Mouse (Mus musculus) ES-Bruce4 (cell line): ENCODE results near the gene Adgrg6. TPM values are rescaled to one million over a fixed set of nuclear protein-coding genes. Genes with fewer than 3 reads are reported as not detected.

ENCODE experiments used
- H3K27ac ChIP-seq: 2 replicates; pipeline ENCODE4 v1.5.1; 2012; ENCODE audit warnings: low read length, inconsistent platforms; ENCODE audit not compliant: insufficient read depth
- H3K27me3 ChIP-seq: 2 replicates; pipeline ENCODE4 v1.6.1; 2012; ENCODE audit warnings: mild to moderate bottlenecking, low read length, inconsistent platforms; ENCODE audit not compliant: control insufficient read depth, poor library complexity, insufficient read depth, severe bottlenecking
- H3K36me3 ChIP-seq: 2 replicates; pipeline ENCODE4 v1.6.1; 2012; ENCODE audit warnings: inconsistent platforms, mild to moderate bottlenecking, low read length, moderate library complexity; ENCODE audit not compliant: control insufficient read depth, poor library complexity, insufficient read depth, severe bottlenecking
- H3K4me1 ChIP-seq: one replicate; pipeline ENCODE4 v1.8.1; 2011; ENCODE audit warnings: low read length; ENCODE audit not compliant: control insufficient read depth, insufficient read depth
- H3K4me3 ChIP-seq: 2 replicates; pipeline ENCODE4 v1.5.1; 2011; ENCODE audit warnings: low read depth, mild to moderate bottlenecking, low read length
- H3K9ac ChIP-seq: 2 replicates; pipeline ENCODE4 v1.6.1; 2012; ENCODE audit warnings: low read depth, mild to moderate bottlenecking, inconsistent platforms; ENCODE audit not compliant: poor library complexity, severe bottlenecking
- H3K9me3 ChIP-seq: replicated peaks from 2 replicates; pipeline ENCODE4 v1.6.1; 2012; ENCODE audit warnings: mild to moderate bottlenecking, low read length, inconsistent platforms; ENCODE audit not compliant: control insufficient read depth, poor library complexity, insufficient read depth, severe bottlenecking
- CTCF ChIP-seq: IDR thresholded peaks from one replicate; pipeline ENCODE4 v1.8.1; 2011; ENCODE audit warnings: low read depth, low read length
- EP300 ChIP-seq: IDR thresholded peaks from 2 replicates; pipeline ENCODE4 v1.6.1; 2011; ENCODE audit warnings: low read depth, low read length; ENCODE audit not compliant: insufficient read depth
- POLR2A ChIP-seq: IDR thresholded peaks from one replicate; pipeline ENCODE4 v1.8.1; 2011; ENCODE audit warnings: low read length; ENCODE audit not compliant: insufficient read depth
- polyA plus RNA-seq: library from polyadenylated mRNA; stranded (reverse); fragments of >200 nt; gene quantifications from 2 replicates; pipeline ENCODE4 v1.2.4, GENCODE M21; 2011; ENCODE audit warnings: low read depth; ENCODE audit not compliant: missing spikeins, insufficient read depth, insufficient read length

Adgrg6 gene
- polyA plus RNA-seq, 1 experiment, result 1.8 TPM

DNA sequence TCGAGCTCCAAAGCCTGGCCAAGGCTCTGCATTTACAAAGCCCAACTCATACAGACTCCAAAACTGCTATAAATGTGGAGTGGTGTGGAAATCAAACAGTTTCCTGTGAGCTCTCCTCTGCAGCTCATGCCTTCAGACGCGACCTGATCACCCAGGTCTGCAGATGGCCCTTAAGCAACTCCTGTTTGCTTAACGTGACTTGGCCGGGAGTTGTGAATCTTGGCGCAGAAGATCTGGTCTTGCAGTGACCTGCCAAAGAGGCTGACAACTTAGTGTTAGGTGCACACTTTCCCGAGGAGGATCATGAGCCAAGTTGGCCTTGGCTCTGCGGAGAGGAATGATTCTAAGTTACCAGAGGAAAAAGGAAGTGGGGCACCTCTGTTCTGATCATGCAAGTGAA is 143.7 kb downstream of the Adgrg6 start:
- TF ChIP-seq EP300, result no peak
- no peak for TF ChIP-seq POLR2A
- TF ChIP-seq CTCF, result no peak
- no peak overlapping the region for H3K4me3 ChIP-seq
- no peaks in the 10 kb centered on the region for H3K27me3 ChIP-seq
- no peak overlapping the region for H3K9ac ChIP-seq
- no peaks in the 10 kb centered on the region for H3K9me3 ChIP-seq
- H3K36me3 ChIP-seq, result no peaks in the 10 kb centered on the region
- H3K27ac ChIP-seq, result no peak overlapping the region
- H3K4me1 ChIP-seq, result no peaks in the 10 kb centered on the region

DNA sequence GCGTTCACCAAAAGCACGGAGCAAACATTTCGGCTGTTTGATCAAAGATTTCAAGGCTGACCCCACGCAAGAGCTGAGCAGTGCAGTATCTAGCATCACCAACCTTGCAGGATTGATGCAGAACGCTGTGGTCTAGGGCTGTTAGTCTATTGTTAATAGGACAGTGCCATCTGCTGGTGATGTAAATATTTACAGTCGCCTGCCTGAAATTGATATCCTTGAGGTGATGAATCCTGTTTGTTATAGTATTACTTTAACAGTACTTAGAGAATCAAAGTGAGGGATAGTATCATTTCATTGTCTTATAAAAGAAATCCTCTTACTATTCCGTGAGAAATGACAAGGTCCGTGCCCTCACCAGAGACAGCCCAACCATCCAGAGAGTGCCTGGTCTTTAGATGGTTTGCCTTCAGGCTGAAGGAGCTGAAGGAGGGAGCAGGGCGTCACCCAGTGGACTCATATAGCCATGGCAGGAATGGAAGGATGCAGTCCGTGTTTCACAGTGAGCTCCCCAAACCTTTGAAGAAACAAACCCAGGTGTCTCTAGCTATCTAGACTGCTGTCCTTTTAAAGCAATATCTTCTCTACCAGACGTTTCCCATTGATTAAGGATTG is 154.3 kb downstream of the Adgrg6 start:
- Histone ChIP-seq H3K9ac (no peak overlapping the region), H3K4me3 (no peak overlapping the region), H3K27me3 (no peaks in the 10 kb centered on the region), H3K36me3 (no peaks in the 10 kb centered on the region), H3K4me1 (no peaks in the 10 kb centered on the region), H3K9me3 (no peaks in the 10 kb centered on the region), H3K27ac (no peak overlapping the region)
- TF ChIP-seq EP300, result no peak
- TF ChIP-seq CTCF, result peak; percentile 63

DNA sequence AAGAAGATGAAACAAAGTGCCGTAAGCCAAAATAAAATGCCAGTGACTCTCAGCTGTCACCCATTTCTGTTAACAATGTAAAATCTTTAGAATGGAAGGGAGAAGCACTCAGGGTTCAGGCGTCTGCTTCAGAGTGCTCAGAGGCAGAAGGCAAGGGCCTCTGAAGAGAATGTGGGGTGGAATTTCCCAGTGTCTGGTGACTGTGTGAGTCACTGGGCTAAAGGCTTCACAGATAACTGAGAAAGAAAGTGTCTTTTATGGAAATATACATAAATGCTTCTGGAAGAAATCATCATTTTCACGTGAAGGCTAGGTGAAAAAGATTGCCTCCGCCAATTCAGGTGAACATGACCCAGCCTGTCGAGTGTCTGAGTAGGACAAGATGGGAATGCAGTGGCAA is 159.9 kb downstream of the Adgrg6 start:
- Histone ChIP-seq H3K9me3 (no peaks in the 10 kb centered on the region), H3K4me3 (no peak overlapping the region), H3K4me1 (no peaks in the 10 kb centered on the region), H3K27me3 (no peaks in the 10 kb centered on the region), H3K9ac (no peak overlapping the region), H3K27ac (no peak overlapping the region), H3K36me3 (no peaks in the 10 kb centered on the region)
- no peak for TF ChIP-seq POLR2A
- TF ChIP-seq EP300, result no peak
- no peak for TF ChIP-seq CTCF

DNA sequence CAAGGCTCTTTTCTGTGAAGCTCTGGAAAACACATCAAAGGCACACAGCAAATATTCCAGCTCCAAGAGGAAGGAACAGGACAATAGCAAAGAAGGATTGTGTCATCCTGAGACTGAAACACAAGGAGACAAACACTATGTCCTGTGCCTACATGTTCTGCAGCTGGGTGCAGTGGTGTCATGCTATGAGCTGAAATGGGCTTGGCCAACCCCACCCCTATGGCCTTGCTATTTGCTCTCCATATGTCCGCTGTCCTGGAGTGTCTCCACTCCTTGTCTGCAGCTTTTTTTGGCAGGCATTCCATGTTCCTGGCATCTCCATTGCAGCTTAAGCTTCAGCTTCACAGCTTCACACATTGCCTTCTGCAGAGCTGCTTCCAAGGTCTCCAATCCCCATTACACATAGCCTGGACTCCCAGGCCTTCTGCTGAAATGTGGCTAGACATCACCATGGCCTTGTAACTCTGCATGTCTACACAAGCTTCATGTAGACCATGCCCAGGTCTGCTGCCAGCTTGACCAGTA is 180.3 kb downstream of the Adgrg6 start:
- no peaks in the 10 kb centered on the region for H3K27me3 ChIP-seq
- H3K4me3 ChIP-seq, result no peak overlapping the region
- no peaks in the 10 kb centered on the region for H3K9me3 ChIP-seq
- TF ChIP-seq CTCF, result no peak
- TF ChIP-seq EP300, result no peak
- TF ChIP-seq POLR2A, result no peak
- H3K4me1 ChIP-seq, result no peaks in the 10 kb centered on the region
- no peak overlapping the region for H3K9ac ChIP-seq
- no peak overlapping the region for H3K27ac ChIP-seq
- no peaks in the 10 kb centered on the region for H3K36me3 ChIP-seq

DNA sequence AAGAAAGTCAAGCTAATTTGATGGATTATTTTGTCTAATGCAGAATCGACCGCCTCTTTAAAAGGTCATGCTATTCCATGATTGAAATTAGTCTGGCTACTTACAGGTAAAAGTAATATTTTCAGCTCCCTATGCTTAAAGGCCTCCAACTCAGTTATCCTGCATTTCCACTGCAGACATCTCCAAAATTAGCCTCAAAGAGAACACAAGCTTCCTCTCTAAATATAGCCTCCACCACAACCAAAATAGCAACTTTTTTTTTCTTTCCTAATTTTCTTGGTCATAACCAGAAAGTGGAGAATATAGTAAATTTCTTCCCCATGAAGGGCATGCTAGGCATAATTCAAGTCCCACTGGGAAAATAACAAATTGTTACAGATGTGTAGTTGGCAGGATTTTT is 182.2 kb downstream of the Adgrg6 start:
- TF ChIP-seq EP300 (no peak), POLR2A (no peak), CTCF (no peak)
- Histone ChIP-seq H3K9me3 (no peaks in the 10 kb centered on the region), H3K9ac (no peak overlapping the region), H3K27ac (no peak overlapping the region), H3K27me3 (no peaks in the 10 kb centered on the region), H3K36me3 (no peaks in the 10 kb centered on the region), H3K4me3 (no peak overlapping the region), H3K4me1 (no peaks in the 10 kb centered on the region)

DNA sequence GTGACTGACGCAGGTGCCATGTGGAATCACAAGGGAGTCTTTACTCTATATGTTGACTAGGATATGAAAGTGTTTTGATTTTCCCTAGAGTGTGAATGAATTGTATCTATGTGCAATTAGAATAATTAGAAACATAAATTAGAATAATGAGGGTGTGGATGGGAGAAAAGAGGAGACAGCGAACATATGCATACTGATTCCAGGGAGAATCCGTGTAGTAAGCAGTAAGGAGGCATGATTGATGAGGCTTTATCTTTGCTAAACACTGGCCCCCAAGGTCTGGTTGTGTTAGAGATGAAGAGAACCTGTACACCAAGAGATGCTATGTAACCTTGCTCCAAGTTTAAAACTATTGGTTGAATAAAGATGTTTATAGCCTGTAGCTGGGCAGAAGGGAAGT is 187.2 kb downstream of the Adgrg6 start:
- Histone ChIP-seq H3K27me3 (no peaks in the 10 kb centered on the region), H3K27ac (no peak overlapping the region), H3K4me1 (no peaks in the 10 kb centered on the region), H3K4me3 (no peak overlapping the region), H3K9me3 (no peaks in the 10 kb centered on the region), H3K36me3 (no peaks in the 10 kb centered on the region), H3K9ac (no peak overlapping the region)
- TF ChIP-seq EP300, result no peak
- no peak for TF ChIP-seq CTCF
- TF ChIP-seq POLR2A, result no peak

Other genes starting within 250 kb of the Adgrg6 start
- 99.8 and 113 TPM in 2 replicates for gene Vta1, start 159.9 kb upstream of the Adgrg6 start, polyA plus RNA-seq
- 0.90 and 2.4 TPM in 2 replicates for gene Nmbr, start 159.9 kb upstream of the Adgrg6 start, polyA plus RNA-seq
- not detected in 2 replicates for gene Gje1, start 172.6 kb upstream of the Adgrg6 start, polyA plus RNA-seq